Mouse (Mus musculus): Measurements from ENCODE around the gene Gm20458. TPM values are rescaled to one million over a fixed set of nuclear protein-coding genes. Genes with fewer than 3 reads are reported as not detected.

Gene Gm20458
- not detected for polyA plus RNA-seq (2014; fragmentation: Illumina TruSeq; extraction: RNeasy Lipid Tissue Mini Kit (QIAGEN cat#74804); ENCODE audit: low read depth, low replicate concordance)

DNA sequence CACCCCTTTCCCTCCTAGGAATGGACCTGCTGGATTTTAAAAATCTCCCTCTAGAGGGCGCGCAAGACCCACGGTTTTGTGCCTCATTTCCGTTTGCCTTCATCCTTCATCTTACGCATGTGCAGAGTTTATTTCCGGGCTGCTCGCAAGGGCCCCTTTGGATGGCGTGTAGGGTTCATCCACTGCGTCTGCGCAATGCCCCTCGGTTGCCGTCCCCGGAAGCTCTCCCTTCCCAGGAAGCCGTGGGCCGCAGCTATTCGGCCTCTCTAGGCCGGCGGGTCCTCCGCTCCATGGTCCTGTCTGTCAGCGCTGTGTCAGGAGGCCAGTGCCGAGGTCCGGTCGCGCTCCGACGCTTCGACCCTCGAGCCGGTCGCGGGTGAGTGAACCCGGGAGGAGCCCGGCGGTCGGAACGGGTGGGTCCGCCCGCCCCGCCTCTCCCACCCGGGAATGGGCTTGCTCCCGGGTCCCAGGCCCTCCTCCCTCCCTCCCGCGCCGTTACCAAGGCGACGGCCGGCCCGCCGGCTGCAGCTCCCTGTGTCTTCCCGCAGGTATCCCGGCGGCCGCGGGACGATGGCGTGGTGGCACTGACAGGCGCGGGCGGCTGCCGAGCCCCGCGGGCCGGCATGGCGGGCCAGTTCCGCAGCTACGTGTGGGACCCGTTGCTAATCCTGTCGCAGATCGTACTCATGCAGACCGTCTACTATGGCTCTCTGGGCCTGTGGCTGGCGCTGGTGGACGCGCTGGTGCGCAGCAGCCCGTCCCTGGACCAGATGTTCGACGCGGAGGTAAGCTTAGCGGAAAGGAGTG, at the start of gene Gm20458:
Gene Gm20458 (plus strand): TSS at position 223 of the 807 bp plus-strand sequence.

DNA sequence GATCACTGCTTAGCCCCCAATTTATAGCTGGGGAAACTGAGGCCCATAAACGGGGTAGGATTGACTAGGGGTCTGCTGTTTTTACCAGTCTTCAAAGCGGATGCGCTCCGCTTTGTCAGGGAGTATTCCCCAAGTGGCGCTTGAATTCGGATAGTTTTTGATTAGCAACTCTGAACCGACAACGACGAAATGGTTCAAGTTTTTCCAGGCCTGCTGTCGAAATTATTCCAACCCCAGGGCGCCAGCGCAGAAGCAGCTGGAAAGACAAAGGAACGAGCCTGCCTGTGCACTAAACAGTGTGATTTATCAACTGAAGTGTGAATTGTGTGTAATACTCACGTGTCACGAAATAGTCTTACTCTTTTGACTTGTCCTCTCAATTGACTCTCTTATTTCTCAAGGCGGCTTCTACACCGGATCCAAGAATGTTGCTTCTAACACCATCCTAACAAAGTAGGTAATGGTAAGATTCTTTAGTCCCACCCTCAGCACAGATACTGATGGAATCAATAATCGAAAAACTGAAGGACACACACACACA, 17.2 kb upstream of the Gm20458 start, which contains the start of gene Sdc4:
Gene Sdc4 (minus strand): TSS at position 428 of the 541 bp plus-strand sequence.

DNA sequence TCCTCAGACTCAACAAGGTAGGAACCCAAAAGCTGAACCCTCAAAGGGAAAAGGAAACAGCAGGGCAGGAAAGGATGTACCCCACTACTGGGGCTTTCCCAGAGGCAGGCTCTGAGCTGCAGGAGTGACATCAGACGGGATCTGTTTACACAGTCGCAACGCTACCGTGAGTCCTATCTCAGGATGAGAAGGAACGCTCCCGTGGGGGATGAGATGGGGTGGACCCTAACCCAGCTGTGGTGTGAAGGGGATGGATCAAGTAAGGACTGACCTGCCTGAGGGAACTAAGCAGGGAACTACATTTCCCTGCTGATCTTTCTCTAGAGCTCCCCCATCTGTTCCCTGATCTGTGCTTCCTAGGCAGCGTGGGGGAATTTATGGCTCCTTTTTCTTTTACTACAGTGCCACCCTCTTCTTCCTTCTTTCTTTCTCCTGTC, 3.9 kb upstream of the Gm20458 start, which contains the start of gene Sys1:
Gene Sys1 (plus strand): TSS at position 101 of the 437 bp plus-strand sequence.

DNA sequence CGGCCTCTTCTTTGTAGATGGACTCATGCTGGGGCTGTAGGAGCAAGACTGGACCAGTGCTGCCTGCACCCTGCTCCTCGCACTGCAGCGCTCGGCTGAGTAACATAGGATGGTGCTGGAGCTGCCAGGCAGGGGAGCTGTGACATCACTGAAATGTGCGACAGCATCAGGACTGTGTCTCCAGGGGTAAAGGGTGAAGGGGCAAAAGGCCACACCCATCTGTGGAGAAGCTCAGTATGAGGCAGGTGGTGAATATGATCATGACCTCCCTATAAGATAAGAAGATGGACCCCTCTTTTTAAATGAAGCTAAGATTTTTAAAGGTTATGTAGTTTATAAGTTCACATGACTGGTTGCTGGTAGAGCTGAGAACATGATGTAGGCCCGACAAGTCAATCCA, 12.9 kb downstream of the Gm20458 start, which contains the start of gene Trp53tg5:
Gene Trp53tg5 (minus strand): TSS at position 101 of the 400 bp plus-strand sequence.

DNA sequence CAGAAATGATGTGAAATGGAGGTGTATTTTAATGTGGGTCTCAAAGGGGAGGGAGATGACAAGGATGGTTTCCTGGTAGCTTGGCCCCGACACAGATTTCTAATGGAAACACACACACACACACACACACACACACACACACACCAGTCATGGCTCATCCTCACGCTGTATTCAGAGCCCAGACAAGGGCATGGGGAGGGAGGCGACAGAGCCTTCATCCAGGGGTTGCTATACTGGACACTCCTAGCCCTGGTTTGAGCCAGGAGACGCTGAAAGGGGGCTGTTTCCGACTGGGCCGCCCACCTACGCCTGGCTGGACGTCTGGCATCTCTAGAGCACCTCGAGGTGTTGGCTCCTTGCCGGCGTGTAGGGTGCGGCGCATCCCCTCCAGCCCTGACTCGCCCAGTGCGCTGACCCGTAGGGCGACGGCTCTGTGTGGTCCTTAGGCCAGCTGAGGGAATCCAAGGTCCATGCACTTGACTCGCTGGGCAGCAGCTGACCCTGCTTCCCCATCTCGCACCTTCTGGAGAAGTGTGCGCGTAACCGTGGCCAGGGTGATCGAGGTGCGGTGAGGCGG, 25.0 kb downstream of the Gm20458 start, which contains the start of gene Dbndd2:
Gene Dbndd2 (plus strand): TSS at position 426 of the 577 bp plus-strand sequence.

DNA sequence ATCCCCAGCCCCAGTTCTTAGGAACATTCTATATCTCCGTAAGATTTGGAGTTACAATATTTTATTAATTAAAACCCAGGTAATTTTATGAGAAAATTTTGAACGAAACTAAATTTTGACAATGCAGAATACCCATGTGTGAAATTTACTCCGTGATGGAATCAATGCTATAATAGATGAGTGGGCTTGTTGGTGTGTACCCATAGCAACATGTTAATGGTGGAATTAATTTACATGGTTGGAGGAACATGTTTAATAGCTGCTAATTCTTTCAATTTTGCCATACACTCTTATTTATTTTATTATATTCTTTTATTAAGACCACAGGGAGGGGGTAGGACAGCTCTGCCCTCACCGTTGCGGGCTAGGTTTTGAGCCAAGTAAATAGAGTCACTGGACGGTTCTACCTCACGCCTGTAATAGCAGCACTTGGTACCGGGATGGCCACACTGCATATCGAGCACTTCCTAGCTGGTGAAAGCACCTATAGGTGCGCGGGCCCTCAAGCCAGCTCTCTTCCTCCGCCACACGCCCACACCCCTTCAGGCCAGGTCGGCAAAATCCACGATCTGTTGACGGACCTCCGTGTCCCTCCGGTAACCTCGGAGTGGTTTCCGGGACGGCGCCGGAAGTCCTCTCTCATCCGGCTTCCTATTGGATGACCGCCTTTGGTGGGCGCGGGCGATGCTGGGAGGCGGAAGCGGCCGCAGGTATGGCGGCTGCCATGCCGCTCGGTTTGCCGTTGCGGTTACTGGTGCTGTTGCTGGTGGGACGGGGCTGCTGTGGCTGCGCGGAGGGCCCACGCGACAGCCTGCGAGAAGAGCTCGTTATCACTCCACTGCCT, 36.3 kb downstream of the Gm20458 start, which contains the start of gene Pigt:
Gene Pigt (plus strand): TSS at position 674 of the 844 bp plus-strand sequence.

Other genes with a start within 250 kb of the Gm20458 start
- not detected for gene Wfdc15b, start 239.3 kb upstream of the Gm20458 start, polyA plus RNA-seq (2014; fragmentation: Illumina TruSeq; extraction: RNeasy Lipid Tissue Mini Kit (QIAGEN cat#74804); ENCODE audit: low read depth, low replicate concordance)
- not detected for gene Svs2, start 222.5 kb upstream of the Gm20458 start, polyA plus RNA-seq (2014; fragmentation: Illumina TruSeq; extraction: RNeasy Lipid Tissue Mini Kit (QIAGEN cat#74804); ENCODE audit: low read depth, low replicate concordance)
- gene Svs3b, start 204.3 kb upstream of the Gm20458 start, polyA plus RNA-seq (2014; fragmentation: Illumina TruSeq; extraction: RNeasy Lipid Tissue Mini Kit (QIAGEN cat#74804); ENCODE audit: low read depth, low replicate concordance), result not detected
- not detected for gene Svs4, start 182.5 kb upstream of the Gm20458 start, polyA plus RNA-seq (2014; fragmentation: Illumina TruSeq; extraction: RNeasy Lipid Tissue Mini Kit (QIAGEN cat#74804); ENCODE audit: low read depth, low replicate concordance)
- gene Svs3a, start 171.7 kb upstream of the Gm20458 start, polyA plus RNA-seq (2014; fragmentation: Illumina TruSeq; extraction: RNeasy Lipid Tissue Mini Kit (QIAGEN cat#74804); ENCODE audit: low read depth, low replicate concordance), result not detected
- not detected for gene Svs6, start 144.2 kb upstream of the Gm20458 start, polyA plus RNA-seq (2014; fragmentation: Illumina TruSeq; extraction: RNeasy Lipid Tissue Mini Kit (QIAGEN cat#74804); ENCODE audit: low read depth, low replicate concordance)
- not detected for gene Svs5, start 128.2 kb upstream of the Gm20458 start, polyA plus RNA-seq (2014; fragmentation: Illumina TruSeq; extraction: RNeasy Lipid Tissue Mini Kit (QIAGEN cat#74804); ENCODE audit: low read depth, low replicate concordance)
- not detected for gene Slpi, start 71.9 kb upstream of the Gm20458 start, polyA plus RNA-seq (2014; fragmentation: Illumina TruSeq; extraction: RNeasy Lipid Tissue Mini Kit (QIAGEN cat#74804); ENCODE audit: low read depth, low replicate concordance)
- not detected for gene Rbpjl, start 57.8 kb upstream of the Gm20458 start, polyA plus RNA-seq (2014; fragmentation: Illumina TruSeq; extraction: RNeasy Lipid Tissue Mini Kit (QIAGEN cat#74804); ENCODE audit: low read depth, low replicate concordance)
- gene Matn4, start 55.8 kb upstream of the Gm20458 start, polyA plus RNA-seq (2014; fragmentation: Illumina TruSeq; extraction: RNeasy Lipid Tissue Mini Kit (QIAGEN cat#74804); ENCODE audit: low read depth, low replicate concordance), result not detected
- gene Sdc4, start 17.1 kb upstream of the Gm20458 start, polyA plus RNA-seq (2014; fragmentation: Illumina TruSeq; extraction: RNeasy Lipid Tissue Mini Kit (QIAGEN cat#74804); ENCODE audit: low read depth, low replicate concordance), result 55.2 TPM
- gene Sys1, start 4.0 kb upstream of the Gm20458 start, polyA plus RNA-seq (2014; fragmentation: Illumina TruSeq; extraction: RNeasy Lipid Tissue Mini Kit (QIAGEN cat#74804); ENCODE audit: low read depth, low replicate concordance), result 7.6 TPM
- gene Trp53tg5, start 12.8 kb downstream of the Gm20458 start, polyA plus RNA-seq (2014; fragmentation: Illumina TruSeq; extraction: RNeasy Lipid Tissue Mini Kit (QIAGEN cat#74804); ENCODE audit: low read depth, low replicate concordance), result not detected
- gene Dbndd2, start 25.1 kb downstream of the Gm20458 start, polyA plus RNA-seq (2014; fragmentation: Illumina TruSeq; extraction: RNeasy Lipid Tissue Mini Kit (QIAGEN cat#74804); ENCODE audit: low read depth, low replicate concordance), result 3.4 TPM
- gene Pigt, start 36.6 kb downstream of the Gm20458 start, polyA plus RNA-seq (2014; fragmentation: Illumina TruSeq; extraction: RNeasy Lipid Tissue Mini Kit (QIAGEN cat#74804); ENCODE audit: low read depth, low replicate concordance), result 7.0 TPM
- gene Wfdc2, start 101.4 kb downstream of the Gm20458 start, polyA plus RNA-seq (2014; fragmentation: Illumina TruSeq; extraction: RNeasy Lipid Tissue Mini Kit (QIAGEN cat#74804); ENCODE audit: low read depth, low replicate concordance), result not detected
- not detected for gene Spint3, start 112.5 kb downstream of the Gm20458 start, polyA plus RNA-seq (2014; fragmentation: Illumina TruSeq; extraction: RNeasy Lipid Tissue Mini Kit (QIAGEN cat#74804); ENCODE audit: low read depth, low replicate concordance)
- not detected for gene Wfdc6a, start 124.5 kb downstream of the Gm20458 start, polyA plus RNA-seq (2014; fragmentation: Illumina TruSeq; extraction: RNeasy Lipid Tissue Mini Kit (QIAGEN cat#74804); ENCODE audit: low read depth, low replicate concordance)
- not detected for gene Eppin, start 132.6 kb downstream of the Gm20458 start, polyA plus RNA-seq (2014; fragmentation: Illumina TruSeq; extraction: RNeasy Lipid Tissue Mini Kit (QIAGEN cat#74804); ENCODE audit: low read depth, low replicate concordance)
- gene Wfdc6b, start 152.6 kb downstream of the Gm20458 start, polyA plus RNA-seq (2014; fragmentation: Illumina TruSeq; extraction: RNeasy Lipid Tissue Mini Kit (QIAGEN cat#74804); ENCODE audit: low read depth, low replicate concordance), result not detected
- not detected for gene Wfdc8, start 152.7 kb downstream of the Gm20458 start, polyA plus RNA-seq (2014; fragmentation: Illumina TruSeq; extraction: RNeasy Lipid Tissue Mini Kit (QIAGEN cat#74804); ENCODE audit: low read depth, low replicate concordance)
- gene Wfdc16, start 177.8 kb downstream of the Gm20458 start, polyA plus RNA-seq (2014; fragmentation: Illumina TruSeq; extraction: RNeasy Lipid Tissue Mini Kit (QIAGEN cat#74804); ENCODE audit: low read depth, low replicate concordance), result not detected
- gene Wfdc10, start 195.1 kb downstream of the Gm20458 start, polyA plus RNA-seq (2014; fragmentation: Illumina TruSeq; extraction: RNeasy Lipid Tissue Mini Kit (QIAGEN cat#74804); ENCODE audit: low read depth, low replicate concordance), result not detected
- not detected for gene Wfdc9, start 195.6 kb downstream of the Gm20458 start, polyA plus RNA-seq (2014; fragmentation: Illumina TruSeq; extraction: RNeasy Lipid Tissue Mini Kit (QIAGEN cat#74804); ENCODE audit: low read depth, low replicate concordance)
- not detected for gene Wfdc11, start 213.1 kb downstream of the Gm20458 start, polyA plus RNA-seq (2014; fragmentation: Illumina TruSeq; extraction: RNeasy Lipid Tissue Mini Kit (QIAGEN cat#74804); ENCODE audit: low read depth, low replicate concordance)
- gene Wfdc13, start 224.1 kb downstream of the Gm20458 start, polyA plus RNA-seq (2014; fragmentation: Illumina TruSeq; extraction: RNeasy Lipid Tissue Mini Kit (QIAGEN cat#74804); ENCODE audit: low read depth, low replicate concordance), result not detected
- not detected for gene Spint4, start 237.5 kb downstream of the Gm20458 start, polyA plus RNA-seq (2014; fragmentation: Illumina TruSeq; extraction: RNeasy Lipid Tissue Mini Kit (QIAGEN cat#74804); ENCODE audit: low read depth, low replicate concordance)

Measured in adrenal gland, adult 10 weeks (tissue).